ENCODE assay signal across 22 mouse cellular contexts in genomic region chr15:96463821-96464220, GRCm38 (mm10).
"Had no signal": no experiment of that assay in that cellular context is flagged by ENCODE, and none has a peak within 500 bp of the region (broad histone marks: within the 10 kb centered on the region; RNA-seq: fewer than 3 reads in every experiment).

No protein-coding gene starts in this region.

- H3K27ac ChIP-seq: limb, embryonic 12.5 days; limb, embryonic 15.5 days; liver, embryonic 14.5 days; macrophage; midbrain, embryonic 12.5 days; midbrain, embryonic 15.5 days; neural tube, embryonic 13.5 days; stomach, embryonic 15.5 days had no signal

- DNase-seq: kidney, adult 18-20 months; kidney, adult 9 months; kidney, postnatal 14 days; kidney, postnatal 4 days; liver, postnatal 0 days; lung, embryonic 14.5 days; retina, postnatal 1 day; right cerebral cortex, postnatal 25 days; spleen, adult 18-20 months; thymus, adult 2 months; thymus, postnatal 14 days; thymus, postnatal 4 days had no signal

- H3K4me3 ChIP-seq: limb, embryonic 12.5 days; limb, embryonic 15.5 days; midbrain, embryonic 12.5 days; midbrain, embryonic 15.5 days; neural tube, embryonic 13.5 days; stomach, embryonic 15.5 days had no signal

- H3K9me3 ChIP-seq: limb, embryonic 12.5 days; limb, embryonic 15.5 days; midbrain, embryonic 12.5 days; midbrain, embryonic 15.5 days; neural tube, embryonic 13.5 days; stomach, embryonic 15.5 days had no signal

- H3K36me3 ChIP-seq: limb, embryonic 12.5 days; limb, embryonic 15.5 days; midbrain, embryonic 12.5 days; midbrain, embryonic 15.5 days; neural tube, embryonic 13.5 days; stomach, embryonic 15.5 days had no signal

- H3K9ac ChIP-seq: limb, embryonic 12.5 days; limb, embryonic 15.5 days; liver, embryonic 14.5 days; liver, postnatal 0 days; lung, embryonic 14.5 days; midbrain, embryonic 12.5 days; midbrain, embryonic 15.5 days; neural tube, embryonic 13.5 days; stomach, embryonic 15.5 days had no signal

- H3K4me2 ChIP-seq: limb, embryonic 12.5 days; limb, embryonic 15.5 days; liver, embryonic 11.5 days; lung, embryonic 14.5 days; midbrain, embryonic 12.5 days; midbrain, embryonic 15.5 days; neural tube, embryonic 13.5 days; stomach, embryonic 15.5 days had no signal

- H3K27me3 ChIP-seq: limb, embryonic 12.5 days; limb, embryonic 15.5 days; midbrain, embryonic 12.5 days; midbrain, embryonic 15.5 days; neural tube, embryonic 13.5 days; stomach, embryonic 15.5 days had no signal

- ATAC-seq: liver, postnatal 0 days; lung, postnatal 0 days; midbrain, embryonic 15.5 days had no signal
